Mouse (Mus musculus) limb, embryonic 15.5 days (tissue): ENCODE measurements around the gene Slc41a2. TPM values are rescaled to one million over a fixed set of nuclear protein-coding genes. Genes with fewer than 3 reads are reported as not detected.

Experiments
- polyA plus RNA-seq: library from polyadenylated mRNA; unstranded; fragments of >200 nt; fragmentation: Nextera tagmentation; extraction: Ambion mirVana; gene quantifications from 2 replicates; pipeline ENCODE4 v1.2.1, GENCODE M21; 2015

The Slc41a2 gene
- polyA plus RNA-seq, 1 experiment from 2014 or later = 1.7 TPM

Other genes with a start within 250 kb of the Slc41a2 start
- 0.51 and 0.54 TPM in 2 replicates for gene D10Wsu102e, start 22.3 kb upstream of the Slc41a2 start, polyA plus RNA-seq
- gene Aldh1l2, start 196.3 kb upstream of the Slc41a2 start, polyA plus RNA-seq = 5.2 and 7.2 TPM in 2 replicates
- 41.1 and 41.2 TPM in 2 replicates for gene Washc4, start 205.9 kb upstream of the Slc41a2 start, polyA plus RNA-seq